Mouse (Mus musculus) midbrain, embryonic 12.5 days (tissue): ENCODE data around the gene Efcab11. TPM values are rescaled to one million over a fixed set of nuclear protein-coding genes. Genes with fewer than 3 reads are reported as not detected.
A peak's percentile ranks its signal among the peaks of the same experiment; 100 is the strongest.
"Not testable (repeated sequence)": the region's sequence is repeated elsewhere in the genome, so short reads cannot be mapped to it uniquely, and the experiment has no call there.

Source experiments
- ATAC-seq: fragments of 200-750 bp; cut with Nextera tagmentation; 2 replicates; pipeline ENCODE4 v1.8.0; 2017; ENCODE audit warnings: low read depth, moderate TSS enrichment, moderate library complexity; ENCODE audit not compliant: low FRiP score
- H3K27ac ChIP-seq: fragments of 300-500 bp; sonication (generic); replicated peaks from 2 replicates; pipeline ENCODE4 v1.5.1; 2016; ENCODE audit warnings: mild to moderate bottlenecking
- H3K27me3 ChIP-seq: fragments of 300-500 bp; sonication (generic); 2 replicates; pipeline ENCODE4 v1.6.1; 2016; ENCODE audit warnings: mild to moderate bottlenecking
- H3K36me3 ChIP-seq: fragments of 300-500 bp; sonication (generic); 2 replicates; pipeline ENCODE4 v1.6.1; 2016
- H3K4me1 ChIP-seq: fragments of 300-500 bp; sonication (generic); 2 replicates; pipeline ENCODE4 v1.6.1; 2016
- H3K4me2 ChIP-seq: fragments of 300-500 bp; sonication (generic); replicated peaks from 2 replicates; pipeline ENCODE4 v1.6.1; 2016; ENCODE audit warnings: mild to moderate bottlenecking, moderate library complexity
- H3K4me3 ChIP-seq: fragments of 300-500 bp; sonication (generic); 2 replicates; pipeline ENCODE4 v1.5.1; 2016; ENCODE audit warnings: mild to moderate bottlenecking
- H3K9ac ChIP-seq: fragments of 300-500 bp; sonication (generic); replicated peaks from 2 replicates; pipeline ENCODE4 v1.6.1; 2016; ENCODE audit warnings: mild to moderate bottlenecking, moderate library complexity
- H3K9me3 ChIP-seq: fragments of 300-500 bp; sonication (generic); 2 replicates; pipeline ENCODE4 v1.6.1; 2016; ENCODE audit warnings: mild to moderate bottlenecking
- WGBS: fragments of 180-500 bp; shearing (Covaris S2); methylation state at CpG from one replicate; pipeline ENCODE4 v1.1.7; 2016; 5-methylcytosine and 5-hydroxymethylcytosine counted together
- polyA plus RNA-seq: library from polyadenylated mRNA; unstranded; fragments of >200 nt; fragmentation: Nextera tagmentation; extraction: Ambion mirVana; gene quantifications from 2 replicates; pipeline ENCODE4 v1.2.1, GENCODE M21; 2016

Efcab11 gene
- polyA plus RNA-seq, 1 experiment from 2014 or later, result 17.4 TPM

- H3K9me3 ChIP-seq, result no peaks in the 10 kb centered on the region
- H3K27ac ChIP-seq, result 0 out of 2 replicates have a peak overlapping the region, but pooled peaks have one; percentile 3
- no peaks in the 10 kb centered on the region for H3K27me3 ChIP-seq
- peak; percentile 47; the same call in 1 of the 2 replicates for ATAC-seq
- peaks cover 9% of the 10 kb centered on the region for H3K4me1 ChIP-seq
- H3K4me3 ChIP-seq, result no peak overlapping the region
- whole genome bisulfite sequencing, result 51% methylated on average over 20 of the region's 20 CpGs
- no peak overlapping the region for H3K9ac ChIP-seq
- H3K36me3 ChIP-seq, result 0 out of 2 replicates have a peak, but pooled peaks cover 4% of the 10 kb centered on the region
- 0 out of 2 replicates have a peak overlapping the region, but pooled peaks have one; percentile 2 for H3K4me2 ChIP-seq
Observed at GRCm38 (mm10) chr12:99836404-99837131, 47.7 kb downstream of the Efcab11 start.

GRCm38 (mm10) chr12:99833476-99833875, 50.8 kb downstream of the Efcab11 start:
- WGBS, result 89% methylated on average over 1 of the region's 1 CpGs
- Histone ChIP-seq H3K27ac (no peak overlapping the region), H3K9me3 (no peaks in the 10 kb centered on the region), H3K4me2 (no peak overlapping the region), H3K27me3 (no peaks in the 10 kb centered on the region), H3K4me3 (no peak overlapping the region), H3K36me3 (0 out of 2 replicates have a peak, but pooled peaks cover 4% of the 10 kb centered on the region), H3K9ac (no peak overlapping the region), H3K4me1 (peaks cover 9% of the 10 kb centered on the region)
- ATAC-seq, result no peak

DNA sequence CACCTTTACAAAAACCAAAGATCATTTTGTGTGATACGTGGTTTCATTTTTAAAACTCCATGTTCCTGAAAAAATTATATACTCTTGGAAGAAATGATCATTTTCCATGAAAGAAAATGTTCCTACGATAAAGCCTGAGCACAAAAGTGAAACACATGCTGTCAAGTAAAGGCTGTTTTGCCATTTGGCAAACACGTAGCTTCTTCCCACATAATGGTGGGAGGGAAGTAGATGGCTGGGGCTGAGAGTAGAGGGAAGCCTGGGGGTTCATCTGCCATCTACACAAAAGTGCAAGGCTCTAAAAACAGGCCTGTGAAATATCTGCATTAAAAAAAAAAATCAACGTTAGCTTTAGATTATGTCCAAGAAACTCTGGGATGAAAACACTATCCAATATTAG, 61.6 kb downstream of the Efcab11 start:
- Histone ChIP-seq H3K36me3 (peaks cover 6% of the 10 kb centered on the region), H3K27ac (no peak overlapping the region), H3K4me3 (no peak overlapping the region), H3K27me3 (no peaks in the 10 kb centered on the region; the same call in 1 of the 2 replicates), H3K9ac (no peak overlapping the region), H3K4me2 (no peak overlapping the region), H3K9me3 (no peaks in the 10 kb centered on the region), H3K4me1 (no peaks in the 10 kb centered on the region)
- 84% methylated on average over 4 of the region's 4 CpGs for WGBS
- ATAC-seq, result no peak

DNA sequence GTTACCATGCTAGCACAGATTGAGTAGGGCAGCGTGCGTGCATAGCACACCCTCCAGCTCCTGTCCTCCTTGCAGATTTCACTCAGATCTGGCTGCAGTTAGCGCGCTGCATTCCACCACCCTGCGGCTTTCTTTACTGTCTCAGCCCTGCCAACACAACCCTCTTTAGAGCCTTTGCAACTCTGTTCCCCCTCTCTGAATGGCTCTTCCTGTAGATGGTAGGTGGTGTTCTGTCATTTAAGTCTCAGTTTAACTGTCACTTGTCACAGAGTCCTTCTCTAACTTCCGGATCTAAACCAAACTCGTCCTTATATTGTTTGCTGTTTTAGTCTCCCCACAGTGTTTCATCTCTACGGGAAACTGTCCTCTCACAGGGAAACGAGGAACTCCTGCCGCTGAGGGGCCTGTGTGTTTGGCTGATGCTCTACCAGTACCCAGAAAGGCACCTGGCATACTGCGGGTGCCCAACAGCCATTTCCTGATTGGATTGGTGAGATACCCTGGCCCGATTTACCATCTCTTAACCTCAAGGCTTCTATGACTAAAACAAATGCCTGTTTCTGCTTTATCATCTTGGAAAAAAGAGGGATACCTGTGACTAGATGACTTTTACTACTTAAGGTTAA, 62.8 kb downstream of the Efcab11 start:
- Histone ChIP-seq H3K4me3 (no peak overlapping the region), H3K36me3 (peaks cover 6% of the 10 kb centered on the region), H3K4me2 (no peak overlapping the region), H3K9me3 (no peaks in the 10 kb centered on the region), H3K27me3 (no peaks in the 10 kb centered on the region; the same call in 1 of the 2 replicates), H3K27ac (no peak overlapping the region), H3K4me1 (no peaks in the 10 kb centered on the region), H3K9ac (no peak overlapping the region)
- ATAC-seq, result no peak
- WGBS, result 78% methylated on average over 12 of the region's 12 CpGs

DNA sequence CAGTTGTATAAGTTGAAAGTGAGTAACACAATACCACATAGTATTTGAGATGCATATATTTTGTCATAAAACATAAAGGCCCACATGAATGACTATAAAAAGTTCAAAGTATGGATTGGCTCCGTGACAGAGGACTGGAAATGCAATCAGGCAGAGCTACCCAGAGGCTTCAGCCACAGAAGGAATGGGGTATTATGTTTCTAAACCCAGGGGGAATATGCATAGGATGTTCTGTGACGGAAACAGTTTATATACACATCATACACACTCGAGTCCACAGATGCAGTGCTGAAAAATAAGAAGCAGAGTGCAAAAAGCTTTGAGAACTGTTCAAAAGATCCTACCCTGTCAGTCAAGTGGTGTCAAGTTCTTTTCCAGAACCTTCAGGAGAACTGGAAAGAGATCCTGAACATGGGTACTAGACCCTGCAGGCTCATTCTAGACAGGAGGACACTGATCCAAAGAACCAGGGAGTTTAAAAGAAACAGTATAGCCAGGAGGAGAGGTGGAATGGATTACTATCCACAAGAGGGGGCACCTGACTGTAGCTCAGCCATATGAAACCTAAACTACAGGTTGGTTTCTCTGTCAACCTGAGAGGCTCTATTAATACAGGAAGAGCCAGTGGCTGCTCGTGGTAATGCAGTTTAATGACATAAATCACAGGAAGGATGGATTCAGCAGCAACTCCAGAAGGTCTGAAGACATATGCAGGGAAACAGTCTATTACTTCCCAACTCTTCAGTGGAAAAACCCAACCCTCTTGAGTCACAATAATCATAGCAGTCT, 64.9 kb downstream of the Efcab11 start:
- H3K27ac ChIP-seq, result no peak overlapping the region
- no peak overlapping the region for H3K4me2 ChIP-seq
- 80% methylated on average over 4 of the region's 4 CpGs for WGBS
- no peaks in the 10 kb centered on the region; the same call in 1 of the 2 replicates for H3K27me3 ChIP-seq
- no peaks in the 10 kb centered on the region for H3K36me3 ChIP-seq
- no peak overlapping the region for H3K4me3 ChIP-seq
- no peak for ATAC-seq
- H3K4me1 ChIP-seq, result no peaks in the 10 kb centered on the region
- H3K9ac ChIP-seq, result no peak overlapping the region
- H3K9me3 ChIP-seq, result no peaks in the 10 kb centered on the region

DNA sequence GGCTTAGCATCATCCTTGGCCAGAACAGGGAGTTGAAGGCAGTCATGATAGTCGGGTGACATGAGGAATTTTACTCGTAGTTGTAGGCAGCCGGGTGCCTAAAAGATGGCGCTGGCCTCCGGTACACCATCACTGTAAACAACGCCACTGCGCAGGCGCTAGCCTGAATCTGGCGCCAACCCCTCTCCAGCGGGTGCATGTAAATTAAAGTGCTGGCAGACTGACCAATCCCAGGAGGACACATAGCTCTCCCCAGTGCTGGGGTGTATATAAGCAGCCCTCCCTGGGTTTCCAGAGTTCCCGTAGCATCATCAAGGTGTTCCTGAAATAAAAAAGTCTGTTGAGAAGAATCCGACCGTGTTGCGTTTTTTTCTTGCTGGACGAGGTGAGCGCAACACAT, 66.2 kb downstream of the Efcab11 start:
- H3K9me3 ChIP-seq, H3K27me3 ChIP-seq, H3K4me2 ChIP-seq, H3K27ac ChIP-seq, ATAC-seq, H3K36me3 ChIP-seq, H3K9ac ChIP-seq, H3K4me3 ChIP-seq, H3K4me1 ChIP-seq: not testable (repeated sequence)
- 95% methylated on average over 16 of the region's 16 CpGs for WGBS

DNA sequence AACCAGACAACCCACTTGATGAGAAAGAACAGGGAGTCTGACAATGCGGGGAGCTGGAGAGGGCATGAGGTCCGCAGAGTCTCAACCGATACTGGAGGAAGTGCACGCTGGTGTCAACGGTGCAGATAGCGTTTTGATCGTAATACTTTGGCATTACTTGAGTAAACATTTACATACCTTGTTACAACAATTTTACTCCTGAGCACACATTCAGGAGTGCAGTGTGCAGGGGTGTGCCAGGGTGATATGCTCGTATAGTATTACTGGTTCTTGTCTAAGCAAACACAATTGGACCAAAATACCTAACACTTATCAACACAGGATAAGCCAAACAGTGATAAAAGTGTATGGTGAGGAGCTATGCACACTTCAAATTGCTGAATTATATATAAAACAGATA, 69.0 kb downstream of the Efcab11 start:
- H3K4me1 ChIP-seq, result no peaks in the 10 kb centered on the region
- no peaks in the 10 kb centered on the region for H3K9me3 ChIP-seq
- H3K4me2 ChIP-seq, result no peak overlapping the region
- 94% methylated on average over 8 of the region's 8 CpGs for WGBS
- H3K9ac ChIP-seq, result no peak overlapping the region
- no peak overlapping the region for H3K27ac ChIP-seq
- no peaks in the 10 kb centered on the region; the same call in 1 of the 2 replicates for H3K27me3 ChIP-seq
- no peaks in the 10 kb centered on the region for H3K36me3 ChIP-seq
- no peak overlapping the region for H3K4me3 ChIP-seq
- no peak for ATAC-seq

DNA sequence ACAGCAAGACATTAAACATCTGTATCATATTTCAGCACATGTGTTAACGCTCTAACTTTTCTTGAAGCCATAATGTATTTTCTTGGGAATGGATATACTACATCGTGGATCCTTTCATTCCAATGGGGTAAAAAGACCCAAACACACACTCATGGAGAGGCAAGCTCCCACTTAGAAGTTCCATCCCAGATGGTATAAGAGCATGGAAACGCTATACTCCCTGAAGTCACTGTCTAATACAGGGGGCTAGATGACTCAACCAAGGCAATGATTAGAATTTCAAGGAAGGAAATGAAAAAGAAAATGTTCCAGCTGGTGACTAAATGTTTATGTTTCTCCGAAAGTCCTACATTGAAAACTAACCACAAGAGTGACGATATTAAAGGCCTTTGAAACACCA, 76.3 kb downstream of the Efcab11 start:
- WGBS, result 89% methylated on average over 5 of the region's 5 CpGs
- Histone ChIP-seq H3K36me3 (no peaks in the 10 kb centered on the region), H3K4me3 (no peak overlapping the region), H3K4me2 (no peak overlapping the region), H3K9ac (no peak overlapping the region), H3K27ac (no peak overlapping the region), H3K27me3 (no peaks in the 10 kb centered on the region), H3K9me3 (no peaks in the 10 kb centered on the region), H3K4me1 (no peaks in the 10 kb centered on the region)
- ATAC-seq, result no peak

DNA sequence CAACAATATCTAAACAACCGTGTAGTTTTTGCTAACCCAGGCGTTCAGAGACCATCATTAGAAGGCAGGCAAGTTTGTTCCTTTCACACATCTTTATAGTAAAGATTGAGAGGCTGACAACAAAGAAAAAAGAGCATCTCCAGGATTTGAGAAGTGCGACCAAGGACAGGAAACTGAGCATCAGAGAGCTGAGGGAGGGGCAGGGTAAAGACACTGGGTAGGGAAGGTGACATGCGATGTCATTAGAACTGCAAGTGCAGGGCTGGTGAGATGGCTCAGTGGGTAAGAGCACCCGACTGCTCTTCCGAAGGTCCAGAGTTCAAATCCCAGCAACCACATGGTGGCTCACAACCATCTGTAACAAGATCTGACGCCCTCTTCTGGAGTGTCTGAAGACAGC, 77.5 kb downstream of the Efcab11 start:
- H3K27me3 ChIP-seq, ATAC-seq, H3K9me3 ChIP-seq, H3K27ac ChIP-seq, H3K4me2 ChIP-seq, H3K4me3 ChIP-seq, H3K4me1 ChIP-seq, H3K9ac ChIP-seq, H3K36me3 ChIP-seq: not testable (repeated sequence)
- WGBS, result 85% methylated on average over 7 of the region's 7 CpGs

GRCm38 (mm10) chr12:99795921-99796320, 88.3 kb downstream of the Efcab11 start:
- WGBS, result 72% methylated on average over 2 of the region's 2 CpGs
- no peaks in the 10 kb centered on the region for H3K36me3 ChIP-seq
- H3K4me1 ChIP-seq, result peaks cover 9% of the 10 kb centered on the region
- H3K4me3 ChIP-seq, result no peak overlapping the region
- no peak overlapping the region for H3K9ac ChIP-seq
- H3K27ac ChIP-seq, result no peak overlapping the region
- no peaks in the 10 kb centered on the region for H3K27me3 ChIP-seq
- H3K9me3 ChIP-seq, result 0 out of 2 replicates have a peak, but pooled peaks cover 2% of the 10 kb centered on the region
- H3K4me2 ChIP-seq, result no peak overlapping the region
- ATAC-seq, result no peak

DNA sequence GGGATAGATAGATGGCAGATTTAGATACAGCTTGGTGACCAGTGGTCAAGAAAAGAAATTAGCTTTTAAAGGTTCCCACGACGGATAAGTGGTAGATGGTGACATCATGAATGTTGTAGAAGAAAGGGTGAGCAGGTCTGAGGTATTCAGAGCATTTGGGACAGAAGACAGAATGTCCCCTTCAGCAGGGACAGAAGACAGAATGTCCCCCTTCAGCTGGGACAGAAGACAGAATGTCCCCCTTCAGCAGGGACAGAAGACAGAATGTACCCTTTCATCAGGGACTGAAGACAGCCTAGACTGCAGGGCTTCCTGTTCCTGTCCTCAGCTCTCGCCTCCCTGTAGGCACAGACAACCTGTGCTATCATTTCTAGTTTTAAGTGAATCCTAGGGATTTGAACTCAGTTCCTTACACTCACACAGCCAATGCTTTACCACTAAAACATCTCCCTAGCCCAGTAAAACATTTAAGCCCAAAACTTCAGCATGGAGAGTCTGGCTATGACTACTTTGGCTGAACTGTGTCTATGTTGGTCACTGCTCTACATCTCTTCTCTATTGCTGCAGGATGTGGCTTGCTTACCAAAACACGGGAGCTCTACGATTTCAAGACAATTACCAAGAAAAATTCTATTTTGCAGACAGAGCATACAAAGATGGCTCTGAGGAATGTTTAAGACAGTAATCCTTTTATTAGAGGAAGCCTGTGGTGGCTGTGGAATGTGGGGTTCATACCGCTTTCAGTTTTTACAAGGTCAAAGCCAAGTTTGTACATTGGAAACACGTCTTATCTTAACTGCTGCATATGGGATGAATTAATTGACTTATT, 89.2 kb downstream of the Efcab11 start:
- Histone ChIP-seq H3K36me3 (no peaks in the 10 kb centered on the region), H3K27ac (no peak overlapping the region), H3K4me1 (peaks cover 9% of the 10 kb centered on the region), H3K4me2 (no peak overlapping the region), H3K4me3 (no peak overlapping the region), H3K9ac (no peak overlapping the region), H3K27me3 (no peaks in the 10 kb centered on the region), H3K9me3 (0 out of 2 replicates have a peak, but pooled peaks cover 2% of the 10 kb centered on the region)
- 81% methylated on average over 7 of the region's 7 CpGs for WGBS
- ATAC-seq, result no peak
